Mouse (Mus musculus) lung, embryonic 16.5 days (tissue): Measurements from ENCODE around the gene Trim65. TPM values are rescaled to one million over a fixed set of nuclear protein-coding genes. Genes with fewer than 3 reads are reported as not detected.

Experiments
- ATAC-seq: fragments of 200-750 bp; cut with Nextera tagmentation; 2 replicates; pipeline ENCODE4 v1.8.0; 2017; ENCODE audit warnings: low read depth, mild to moderate bottlenecking, moderate library complexity
- H3K27ac ChIP-seq: fragments of 300-500 bp; sonication (generic); 2 replicates; pipeline ENCODE4 v1.5.1; 2014; ENCODE audit warnings: mild to moderate bottlenecking, control low read depth, low read length
- H3K27me3 ChIP-seq: fragments of 300-500 bp; sonication (generic); 2 replicates; pipeline ENCODE4 v1.6.1; 2014; ENCODE audit warnings: low read depth, low read length, mixed read lengths; ENCODE audit not compliant: control insufficient read depth, insufficient read depth
- H3K36me3 ChIP-seq: fragments of 300-500 bp; sonication (generic); 2 replicates; pipeline ENCODE4 v1.6.1; 2014; ENCODE audit warnings: low read length; ENCODE audit not compliant: control insufficient read depth, insufficient read depth
- H3K4me1 ChIP-seq: fragments of 300-500 bp; sonication (generic); replicated peaks from 2 replicates; pipeline ENCODE4 v1.6.1; 2014; ENCODE audit warnings: low read length, mixed read lengths; ENCODE audit not compliant: control insufficient read depth, insufficient read depth
- H3K4me2 ChIP-seq: fragments of 300-500 bp; sonication (generic); 2 replicates; pipeline ENCODE4 v1.6.1; 2014; ENCODE audit warnings: low read depth, low read length, control low read depth
- H3K4me3 ChIP-seq: fragments of 300-500 bp; sonication (generic); 2 replicates; pipeline ENCODE4 v1.5.1; 2014; ENCODE audit warnings: mild to moderate bottlenecking, low read length, control low read depth
- H3K9ac ChIP-seq: fragments of 300-500 bp; sonication (generic); 2 replicates; pipeline ENCODE4 v1.6.1; 2014; ENCODE audit warnings: low read length, control low read depth
- H3K9me3 ChIP-seq: fragments of 300-500 bp; sonication (generic); 2 replicates; pipeline ENCODE4 v1.6.1; 2016; ENCODE audit warnings: low read length; ENCODE audit not compliant: control insufficient read depth
- WGBS: fragments of 180-500 bp; shearing (Covaris S2); extraction: QIAGEN DNeasy Blood & Tissue Kit; methylation state at CpG from one replicate; pipeline ENCODE4 v1.1.7; 2014; 5-methylcytosine and 5-hydroxymethylcytosine counted together
- polyA plus RNA-seq: library from polyadenylated mRNA; unstranded; fragments of >200 nt; fragmentation: Nextera tagmentation; extraction: Ambion mirVana; gene quantifications from 2 replicates; pipeline ENCODE4 v1.2.1, GENCODE M21; 2015

Trim65 gene
- polyA plus RNA-seq, 1 experiment from 2014 or later, result 6.4 TPM

- Histone ChIP-seq H3K9ac (peak overlapping the region; percentile 53), H3K4me1 (peaks cover 19% of the 10 kb centered on the region), H3K9me3 (no peaks in the 10 kb centered on the region), H3K4me3 (peak overlapping the region; percentile 32), H3K27ac (peak overlapping the region; percentile 89), H3K4me2 (peak overlapping the region; percentile 55), H3K36me3 (peaks cover 30% of the 10 kb centered on the region), H3K27me3 (no peaks in the 10 kb centered on the region)
- 10% methylated on average over 16 of the region's 16 CpGs for WGBS
- peak; percentile 29 for ATAC-seq
Measured at GRCm38 (mm10) chr11:116078221-116078620, 52.7 kb downstream of the Trim65 start.

DNA sequence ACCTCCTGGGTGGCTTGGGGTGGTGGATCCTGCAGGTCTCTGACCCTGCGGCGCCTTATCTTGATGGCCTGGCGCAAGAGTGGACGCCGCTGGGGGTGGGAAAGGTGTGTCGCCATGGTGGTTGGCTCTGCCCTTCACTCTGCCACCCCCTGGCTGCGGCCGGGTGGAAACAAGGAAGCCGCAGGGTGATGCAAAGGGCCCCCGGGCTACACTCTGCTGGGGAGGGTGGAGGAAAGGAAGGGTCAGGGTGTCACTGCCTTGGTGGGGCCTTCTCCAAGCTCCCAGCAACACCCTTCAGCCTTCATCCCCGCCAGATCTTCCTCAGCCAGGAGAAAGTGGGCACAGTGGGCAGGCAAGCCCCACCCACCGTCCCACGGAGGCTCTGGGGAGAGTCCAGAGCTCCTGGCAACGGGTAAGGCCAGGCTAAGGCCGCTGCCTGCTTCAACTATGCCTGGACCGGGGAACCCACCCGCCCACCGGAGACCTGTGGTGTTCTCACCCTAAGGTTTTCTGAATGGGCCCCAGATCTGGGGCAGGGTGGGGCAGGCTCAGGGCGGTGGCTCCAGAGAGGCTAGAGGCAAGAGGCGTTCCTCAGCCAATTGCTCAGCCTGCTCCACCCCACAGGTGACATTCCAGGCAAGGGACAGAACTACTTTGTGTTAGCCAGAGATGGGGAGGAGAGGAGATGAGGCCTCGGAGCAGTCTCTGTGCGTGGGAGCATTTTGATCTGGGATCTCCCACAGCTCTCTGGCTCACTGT lies 53.3 kb downstream of the Trim65 start, which contains the start of gene Unc13d:
Gene Unc13d, minus strand, starts transcription at position 516 of the 759 bp plus-strand sequence.
- peak; percentile 73 for ATAC-seq
- Histone ChIP-seq H3K36me3 (peaks cover 27% of the 10 kb centered on the region), H3K27me3 (no peaks in the 10 kb centered on the region), H3K4me3 (peak within 1 kb of the TSS; percentile 32), H3K4me2 (peak within 1 kb of the TSS; percentile 55), H3K4me1 (peaks cover 19% of the 10 kb centered on the region), H3K9ac (peak within 1 kb of the TSS; percentile 53), H3K9me3 (no peaks in the 10 kb centered on the region), H3K27ac (peak within 1 kb of the TSS; percentile 89)
- 39% methylated on average over 22 of the region's 22 CpGs for WGBS

- H3K9me3 ChIP-seq, result no peaks in the 10 kb centered on the region
- H3K4me3 ChIP-seq, result peak overlapping the region; percentile 32
- peak overlapping the region; percentile 89; the same call in 1 of the 2 replicates for H3K27ac ChIP-seq
- WGBS, result 63% methylated on average over 7 of the region's 7 CpGs
- H3K4me1 ChIP-seq, result peaks cover 19% of the 10 kb centered on the region
- peaks cover 19% of the 10 kb centered on the region for H3K36me3 ChIP-seq
- peak overlapping the region; percentile 55 for H3K4me2 ChIP-seq
- 0 out of 2 replicates have a peak, but pooled peaks have one; percentile 16 for ATAC-seq
- H3K27me3 ChIP-seq, result no peaks in the 10 kb centered on the region
- H3K9ac ChIP-seq, result peak overlapping the region; percentile 48
Measured at GRCm38 (mm10) chr11:116076836-116077235, 54.1 kb downstream of the Trim65 start.

GRCm38 (mm10) chr11:116076266-116076540 lies 54.7 kb downstream of the Trim65 start:
- H3K27ac ChIP-seq, result no peak overlapping the region
- WGBS, result 61% methylated on average over 7 of the region's 7 CpGs
- peaks cover 19% of the 10 kb centered on the region for H3K4me1 ChIP-seq
- H3K4me3 ChIP-seq, result no peak overlapping the region
- no peak for ATAC-seq
- H3K9me3 ChIP-seq, result no peaks in the 10 kb centered on the region
- H3K36me3 ChIP-seq, result peaks cover 16% of the 10 kb centered on the region
- no peak overlapping the region for H3K4me2 ChIP-seq
- H3K9ac ChIP-seq, result peak overlapping the region; percentile 39; the same call in 1 of the 2 replicates
- H3K27me3 ChIP-seq, result no peaks in the 10 kb centered on the region

DNA sequence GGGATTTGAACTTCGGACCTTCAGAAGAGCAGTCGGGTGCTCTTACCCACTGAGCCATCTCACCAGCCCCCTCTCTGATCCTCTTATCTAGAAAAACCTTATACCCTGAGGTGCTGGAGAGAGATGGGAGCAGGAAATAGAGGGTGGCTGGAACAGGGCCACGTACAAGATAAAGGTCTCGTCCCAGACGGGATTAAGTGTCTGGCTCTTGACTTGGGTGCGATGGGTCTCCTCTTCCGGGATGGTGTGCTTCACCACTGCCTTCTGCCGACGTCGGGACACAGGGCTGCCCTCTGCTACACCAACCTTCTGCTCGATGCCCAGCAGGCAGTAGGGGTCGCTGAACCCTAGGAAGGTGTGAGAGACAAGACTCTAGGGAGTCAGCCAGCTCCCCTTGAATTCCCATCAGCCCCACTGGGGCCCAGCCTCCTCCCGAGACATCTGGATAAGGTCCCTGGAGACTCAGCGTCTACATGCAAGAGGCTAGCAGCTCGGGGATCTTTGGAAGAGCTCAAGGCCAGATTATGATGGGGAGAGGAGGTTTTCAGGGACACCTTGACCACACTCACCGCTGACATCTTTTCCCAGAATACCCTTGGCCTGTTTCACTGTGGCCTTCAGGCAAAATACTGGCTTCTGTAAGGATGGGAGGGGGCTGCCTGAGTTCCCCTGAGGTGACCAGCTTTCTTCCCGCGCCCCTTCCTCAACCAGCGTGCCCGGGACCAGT lies 55.2 kb downstream of the Trim65 start:
- WGBS, result 44% methylated on average over 20 of the region's 20 CpGs
- no peak overlapping the region for H3K4me2 ChIP-seq

GRCm38 (mm10) chr11:116074436-116074991 lies 56.4 kb downstream of the Trim65 start:
- H3K27ac ChIP-seq, result no peak overlapping the region
- no peaks in the 10 kb centered on the region for H3K27me3 ChIP-seq
- 48% methylated on average over 7 of the region's 7 CpGs for WGBS
- H3K4me1 ChIP-seq, result peaks cover 19% of the 10 kb centered on the region
- ATAC-seq, result no peak
- H3K9ac ChIP-seq, result no peak overlapping the region
- no peak overlapping the region for H3K4me3 ChIP-seq
- no peaks in the 10 kb centered on the region for H3K9me3 ChIP-seq
- H3K36me3 ChIP-seq, result peaks cover 4% of the 10 kb centered on the region; the same call in 1 of the 2 replicates
- no peak overlapping the region for H3K4me2 ChIP-seq

More for the DNA sequence above, 55.2 kb downstream of the Trim65 start:
- H3K9ac ChIP-seq, result 0 out of 2 replicates have a peak overlapping the region, but pooled peaks have one; percentile 39
- H3K9me3 ChIP-seq, result no peaks in the 10 kb centered on the region
- H3K27me3 ChIP-seq, result no peaks in the 10 kb centered on the region
- H3K27ac ChIP-seq, result no peak overlapping the region
- H3K36me3 ChIP-seq, result peaks cover 12% of the 10 kb centered on the region
- H3K4me1 ChIP-seq, result peaks cover 19% of the 10 kb centered on the region
- ATAC-seq, result no peak
- no peak overlapping the region for H3K4me3 ChIP-seq

- H3K9me3 ChIP-seq, result no peaks in the 10 kb centered on the region
- H3K4me3 ChIP-seq, result no peak overlapping the region
- WGBS, result 66% methylated on average over 3 of the region's 3 CpGs
- no peaks in the 10 kb centered on the region for H3K36me3 ChIP-seq
- H3K9ac ChIP-seq, result no peak overlapping the region
- no peaks in the 10 kb centered on the region for H3K27me3 ChIP-seq
- no peak overlapping the region for H3K27ac ChIP-seq
- H3K4me2 ChIP-seq, result no peak overlapping the region
- H3K4me1 ChIP-seq, result peaks cover 10% of the 10 kb centered on the region
- ATAC-seq, result 0 out of 2 replicates have a peak, but pooled peaks have one; percentile 22
Measured at GRCm38 (mm10) chr11:116072608-116073007, 58.3 kb downstream of the Trim65 start.
